Mouse (Mus musculus) heart, adult 2 months (tissue): Measurements from ENCODE around the gene Jag1. TPM values are rescaled to one million over a fixed set of nuclear protein-coding genes. Genes with fewer than 3 reads are reported as not detected.

Experiments
- DNase-seq, 2 experiments: peaks; one replicate each; pipeline ENCODE4 v3.0.0; 2021
- H3K27ac ChIP-seq: fragments of 200-600 bp; 2 replicates; pipeline ENCODE4 v1.8.1; 2022
- H3K27me3 ChIP-seq: fragments of 200-500 bp; 2 replicates; pipeline ENCODE4 v1.6.1; 2012; ENCODE audit warnings: mild to moderate bottlenecking, low read length, inconsistent platforms, mixed read lengths; ENCODE audit not compliant: control insufficient read depth, insufficient read depth
- H3K36me3 ChIP-seq: fragments of 200-500 bp; 2 replicates; pipeline ENCODE4 v1.6.1; 2012; ENCODE audit warnings: low read length, inconsistent platforms; ENCODE audit not compliant: control insufficient read depth, insufficient read depth
- H3K4me1 ChIP-seq: fragments of 200-500 bp; 2 replicates; pipeline ENCODE4 v1.6.1; 2011; ENCODE audit warnings: low read length; ENCODE audit not compliant: control insufficient read depth, insufficient read depth
- H3K4me3 ChIP-seq: fragments of 200-600 bp; 2 replicates; pipeline ENCODE4 v1.8.1; 2022
- H3K79me2 ChIP-seq: fragments of 200-500 bp; replicated peaks from 2 replicates; pipeline ENCODE4 v1.6.1; 2012; ENCODE audit warnings: mild to moderate bottlenecking, inconsistent platforms, low read length, moderate library complexity, mixed read lengths; ENCODE audit not compliant: control insufficient read depth, insufficient read depth
- H3K9ac ChIP-seq: fragments of 200-500 bp; 2 replicates; pipeline ENCODE4 v1.6.1; 2012; ENCODE audit warnings: low read depth, mild to moderate bottlenecking, control low read depth, inconsistent platforms, low read length, mixed read lengths
- CTCF ChIP-seq: fragments of 200-600 bp; IDR thresholded peaks from 2 replicates; pipeline ENCODE4 v1.8.1; 2022; ENCODE audit warnings: antibody characterized with exemption, mild to moderate bottlenecking, moderate library complexity
- EP300 ChIP-seq: fragments of 200-500 bp; IDR thresholded peaks from 2 replicates; pipeline ENCODE4 v1.6.1; 2011; ENCODE audit warnings: low read depth, low read length, control low read depth; ENCODE audit not compliant: insufficient read depth
- POLR2A ChIP-seq: fragments of 200-500 bp; IDR thresholded peaks from 2 replicates; pipeline ENCODE4 v1.6.1; 2011; ENCODE audit warnings: mild to moderate bottlenecking, low read depth, low read length, control low read depth; ENCODE audit not compliant: insufficient read depth
- WGBS: fragments of 180-500 bp; shearing (Covaris S2); methylation state at CpG from one replicate; pipeline ENCODE4 v1.1.7; 2018; 5-methylcytosine and 5-hydroxymethylcytosine counted together
- intact Hi-C: fragments of 180-260 bp; cut with DNase I; formaldehyde crosslinking; loops from one replicate; pipeline ENCODE4 v1.15.1; 2025
- polyA plus RNA-seq: library from polyadenylated mRNA; depleted of rRNA; stranded (reverse); fragments of >200 nt; gene quantifications from 2 replicates; pipeline ENCODE4 v1.2.3, GENCODE M21; 2012
- total RNA-seq, 2 experiments: library from RNA; stranded (reverse); gene quantifications; 2 replicates each; pipeline ENCODE4 v1.2.3; 2021

Gene Jag1
- total and polyA plus RNA-seq, 3 experiments, result 4.2 to 10.4 (median 8.3) TPM

DNA sequence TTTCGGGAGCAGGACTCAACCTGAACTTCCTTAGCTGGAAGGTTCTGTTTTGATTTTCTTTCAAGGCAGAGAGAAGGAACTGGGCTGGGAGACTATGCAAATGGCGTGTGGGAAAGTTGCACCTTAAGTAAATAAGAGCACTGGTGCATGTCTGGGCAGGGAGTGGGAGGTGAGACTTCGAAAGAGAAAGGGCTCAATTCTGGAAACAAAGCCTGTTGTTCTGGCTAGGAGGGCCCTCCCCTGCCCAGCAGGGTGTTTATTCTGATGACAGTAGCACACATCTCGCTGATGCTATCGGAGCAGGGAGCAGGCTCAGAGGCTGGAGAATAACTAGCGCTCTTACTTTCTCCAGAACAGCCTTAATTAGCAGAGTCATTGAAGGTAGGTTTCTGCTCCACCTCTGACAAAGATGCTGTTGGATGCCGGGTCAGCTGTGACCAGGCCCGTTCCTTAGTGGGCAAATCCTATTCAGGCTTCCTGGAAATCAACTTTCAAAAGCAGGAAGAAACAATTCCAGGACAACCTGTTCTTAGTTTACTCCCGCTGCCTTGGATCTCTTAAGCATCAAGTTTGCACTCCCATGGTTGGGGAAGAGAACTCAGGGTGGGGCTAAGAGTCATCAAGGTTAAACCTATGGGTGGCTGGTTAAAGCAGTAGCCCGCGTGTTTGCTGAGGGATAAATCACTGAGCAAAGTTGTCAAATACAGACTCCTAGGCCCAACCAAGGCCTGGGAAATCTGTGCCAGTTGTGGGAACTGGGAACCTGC, 18.0 kb downstream of the Jag1 start:
- Histone ChIP-seq H3K9ac (no peak overlapping the region), H3K27ac (no peak overlapping the region), H3K79me2 (no peaks in the 10 kb centered on the region), H3K4me3 (no peak overlapping the region), H3K36me3 (peaks cover 17% of the 10 kb centered on the region), H3K27me3 (no peaks in the 10 kb centered on the region), H3K4me1 (peaks cover 5% of the 10 kb centered on the region)
- 75% methylated on average over 11 of the region's 11 CpGs for WGBS
- no peak for DNase-seq
- TF ChIP-seq EP300 (no peak), POLR2A (no peak), CTCF (no peak)
- intact Hi-C loops, result no loop called here

DNA sequence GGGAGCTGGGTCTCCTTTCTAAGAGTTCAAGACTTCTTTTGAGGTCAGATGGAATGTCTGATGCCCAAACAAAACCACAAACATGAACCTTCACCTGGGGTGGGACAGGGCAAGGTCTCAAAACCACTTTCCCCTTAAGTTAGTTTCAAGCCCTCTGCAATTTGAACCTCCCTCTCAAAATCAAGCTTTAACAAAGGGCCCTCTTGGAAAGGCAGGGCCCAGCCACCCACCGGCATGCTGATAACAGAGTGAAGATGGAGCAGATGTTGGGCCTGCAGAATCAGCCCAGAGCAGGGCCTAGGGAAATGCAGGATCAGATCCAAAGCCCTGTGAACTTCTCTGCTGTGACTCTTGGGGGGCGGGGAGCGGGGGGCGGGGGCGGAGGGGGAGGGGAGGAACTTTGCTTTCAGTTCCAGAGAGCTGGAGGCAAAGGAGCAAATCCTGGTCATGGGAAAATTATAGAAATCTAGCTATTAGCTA, 19.4 kb downstream of the Jag1 start:
- H3K79me2 ChIP-seq, result no peaks in the 10 kb centered on the region
- H3K27ac ChIP-seq, result no peak overlapping the region
- H3K4me3 ChIP-seq, result no peak overlapping the region
- H3K9ac ChIP-seq, result no peak overlapping the region
- no peaks in the 10 kb centered on the region for H3K27me3 ChIP-seq
- peaks cover 5% of the 10 kb centered on the region for H3K4me1 ChIP-seq
- H3K36me3 ChIP-seq, result peaks cover 20% of the 10 kb centered on the region
- 55% methylated on average over 5 of the region's 5 CpGs for WGBS
- intact Hi-C loops, result no loop called here
- no peak for DNase-seq
- TF ChIP-seq CTCF (no peak), EP300 (no peak), POLR2A (no peak)

DNA sequence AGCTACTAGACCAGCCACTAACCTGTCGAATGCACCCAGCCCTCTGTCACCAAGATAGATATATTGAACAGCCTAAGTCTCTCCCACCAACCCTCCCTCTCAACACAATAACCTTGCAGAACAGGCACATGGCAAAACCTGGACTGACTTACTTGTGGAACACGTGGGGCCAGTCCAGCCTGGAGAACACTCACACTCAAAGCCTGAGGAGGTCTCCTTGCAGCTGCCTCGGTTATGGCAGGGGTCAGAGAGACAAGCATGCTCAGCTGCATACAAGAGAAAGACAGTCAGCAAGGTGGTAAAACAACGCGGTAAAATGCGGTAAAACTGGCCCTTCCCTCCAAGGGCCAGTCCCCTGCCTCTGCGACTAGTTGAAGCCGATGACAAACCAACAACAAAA, 22.1 kb downstream of the Jag1 start:
- Histone ChIP-seq H3K27ac (no peak overlapping the region), H3K27me3 (no peaks in the 10 kb centered on the region), H3K36me3 (peaks cover 13% of the 10 kb centered on the region), H3K79me2 (no peaks in the 10 kb centered on the region), H3K4me1 (peaks cover 2% of the 10 kb centered on the region; the same call in 1 of the 2 replicates), H3K9ac (no peak overlapping the region), H3K4me3 (no peak overlapping the region)
- TF ChIP-seq EP300 (no peak), CTCF (no peak), POLR2A (no peak)
- intact Hi-C loops, result no loop called here
- 90% methylated on average over 8 of the region's 8 CpGs for whole genome bisulfite sequencing
- DNase-seq, result no peak

DNA sequence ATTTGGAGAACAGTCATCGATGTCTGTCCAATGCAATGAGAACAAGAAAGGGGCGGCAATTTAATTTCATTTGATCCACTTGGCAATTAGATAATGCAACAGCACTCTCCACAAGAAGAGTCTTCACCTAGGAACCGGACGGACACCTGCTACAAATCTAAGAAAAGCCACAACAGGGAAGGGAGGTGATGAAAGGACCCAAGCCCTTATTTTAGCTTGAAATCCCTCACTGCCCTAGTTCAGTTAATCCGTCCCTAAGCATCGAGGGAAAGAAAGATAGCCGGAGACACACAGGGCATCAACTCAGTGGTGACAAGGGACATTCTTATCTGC, 23.2 kb downstream of the Jag1 start:
- TF ChIP-seq POLR2A (no peak), EP300 (no peak), CTCF (no peak)
- 79% methylated on average over 7 of the region's 7 CpGs for WGBS
- no peaks in the 10 kb centered on the region for H3K79me2 ChIP-seq
- no peaks in the 10 kb centered on the region for H3K27me3 ChIP-seq
- H3K4me3 ChIP-seq, result no peak overlapping the region
- no peak for DNase-seq
- H3K9ac ChIP-seq, result no peak overlapping the region
- intact Hi-C loops, result no loop called here
- H3K36me3 ChIP-seq, result peaks cover 8% of the 10 kb centered on the region
- peaks cover 2% of the 10 kb centered on the region; the same call in 1 of the 2 replicates for H3K4me1 ChIP-seq
- H3K27ac ChIP-seq, result no peak overlapping the region

DNA sequence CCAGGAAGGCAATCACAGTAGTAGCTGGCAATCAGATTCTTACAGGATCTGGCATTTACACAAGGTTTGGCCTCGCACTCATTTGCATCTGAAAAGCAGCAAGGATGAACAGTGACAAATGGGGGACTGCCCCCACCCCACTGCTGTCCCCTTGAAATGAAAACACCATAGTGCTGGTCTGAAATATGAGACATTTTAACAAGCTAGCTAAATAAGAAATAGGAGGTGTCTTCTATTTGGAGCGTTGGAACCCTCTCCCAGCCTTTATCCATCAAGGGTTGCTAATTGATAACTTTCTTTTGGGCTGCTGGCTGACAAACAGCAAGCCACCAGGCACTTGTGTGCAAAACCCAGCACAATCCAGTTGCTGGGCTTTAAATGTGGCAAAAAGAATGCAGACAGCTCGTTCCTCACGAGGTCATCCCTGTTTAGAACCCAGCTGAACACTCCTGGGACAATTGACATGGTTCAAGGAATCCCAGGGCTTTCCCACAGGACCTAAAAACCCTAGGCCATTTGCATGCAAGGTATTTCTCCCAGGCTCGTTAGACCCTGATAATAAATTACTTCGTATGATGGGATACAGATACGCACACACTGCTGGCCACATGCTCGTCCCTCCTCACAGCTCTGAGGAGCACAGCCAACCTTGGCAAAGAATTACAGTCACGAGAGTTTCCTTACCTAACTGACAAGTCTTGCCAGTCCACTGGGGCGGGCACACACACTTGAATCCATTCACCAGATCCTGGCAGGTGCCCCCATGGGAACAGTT, 23.7 kb downstream of the Jag1 start:
- Histone ChIP-seq H3K27me3 (no peaks in the 10 kb centered on the region), H3K4me3 (no peak overlapping the region), H3K9ac (no peak overlapping the region), H3K79me2 (no peaks in the 10 kb centered on the region), H3K27ac (peak overlapping the region; percentile 4; the same call in 1 of the 2 replicates), H3K4me1 (peaks cover 2% of the 10 kb centered on the region; the same call in 1 of the 2 replicates), H3K36me3 (peaks cover 3% of the 10 kb centered on the region)
- intact Hi-C loops, result no loop called here
- no peak for DNase-seq
- TF ChIP-seq EP300, result 0 out of 2 replicates have a peak, but pooled peaks have one; percentile 18
- TF ChIP-seq POLR2A, result no peak
- WGBS, result 44% methylated on average over 10 of the region's 10 CpGs
